Mouse (Mus musculus): ENCODE measurements around the gene Ppm1l.

- TF ChIP-seq KAT2A (conservative IDR thresholded peaks at IDR 0.05; ENCODE audit: low read depth, low read length) (no peak), CTCF (IDR thresholded peaks at IDR 0.05 in 2 of 3, conservative IDR thresholded peaks at IDR 0.05 in 1 of 3; ENCODE audit: control insufficient read depth in 1 of 3, insufficient read depth in 1 of 3, low read depth in 2 of 3, low read length in 3 of 3, poor library complexity in 1 of 3, severe bottlenecking in 1 of 3) (no peak), EP300 (IDR thresholded peaks at IDR 0.05; ENCODE audit: low read depth in 1 of 2, low read length in 2 of 2) (no peak), ELF1 (IDR thresholded peaks at IDR 0.05; ENCODE audit: low read depth, low read length) (no peak), BHLHE40 (IDR thresholded peaks at IDR 0.05; ENCODE audit: borderline replicate concordance, low read depth, low read length) (no peak)
Measured at GRCm38 (mm10) chr3:69406210-69406895, 89.7 kb downstream of the Ppm1l start.
